In the genomic region with DNA sequence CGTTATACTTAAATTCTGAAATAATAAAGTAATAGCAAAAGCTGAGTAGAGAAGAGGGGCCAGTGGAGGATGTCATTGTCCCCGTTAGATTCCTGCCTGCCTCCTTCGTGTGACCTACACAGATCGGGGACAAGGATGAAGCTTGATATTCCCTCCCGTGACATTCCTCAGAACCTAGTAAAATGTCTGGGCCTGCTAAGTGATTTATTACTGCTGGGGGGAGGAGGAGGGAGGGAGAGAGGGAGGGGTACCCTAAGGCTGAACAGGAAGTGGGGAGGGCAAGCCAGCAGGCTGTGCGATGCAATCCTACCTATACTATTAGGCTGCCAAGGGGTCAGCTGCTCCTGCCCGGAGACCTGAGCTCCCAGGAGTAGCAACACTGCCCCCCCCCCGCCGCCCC, we compare ENCODE assay signal across 19 mouse cellular contexts.
"Had no signal": no experiment of that assay in that cellular context is flagged by ENCODE, and none has a peak within 500 bp of the region (broad histone marks: within the 10 kb centered on the region; RNA-seq: fewer than 3 reads in every experiment).

No protein-coding gene starts in this region.

- H3K4me1 ChIP-seq: megakaryocyte, embryonic 14.5 days; midbrain, embryonic 12.5 days had no signal

- H3K27ac ChIP-seq: midbrain, embryonic 10.5 days; midbrain, embryonic 12.5 days; neural tube, embryonic 13.5 days; neural tube, embryonic 15.5 days had no signal

- DNase-seq: lung, adult 18-20 months; lung, embryonic 14.5 days; lung, postnatal 10 days; lung, postnatal 4 days; midbrain, embryonic 14.5 days; right cerebral cortex, adult 18-20 months; right cerebral cortex, postnatal 25 days; right cerebral cortex, postnatal 4 days; spleen, adult 18-20 months; thymus, adult 2 months; thymus, postnatal 25 days; thymus, postnatal 4 days had no signal

- H3K9me3 ChIP-seq: megakaryocyte, embryonic 14.5 days; midbrain, embryonic 10.5 days; midbrain, embryonic 12.5 days; neural tube, embryonic 13.5 days; neural tube, embryonic 15.5 days had no signal

- ATAC-seq: midbrain, embryonic 16.5 days had no signal

- H3K9ac ChIP-seq: lung, embryonic 14.5 days; midbrain, embryonic 12.5 days; neural tube, embryonic 13.5 days; neural tube, embryonic 15.5 days had no signal

- H3K4me3 ChIP-seq: megakaryocyte, embryonic 14.5 days; midbrain, embryonic 10.5 days; midbrain, embryonic 12.5 days; myocyte; neural tube, embryonic 13.5 days; neural tube, embryonic 15.5 days had no signal

- H3K4me2 ChIP-seq: lung, embryonic 14.5 days; midbrain, embryonic 12.5 days; neural tube, embryonic 13.5 days; neural tube, embryonic 15.5 days had no signal

- H3K27me3 ChIP-seq: midbrain, embryonic 12.5 days had no signal

- H3K36me3 ChIP-seq: midbrain, embryonic 10.5 days; midbrain, embryonic 12.5 days; neural tube, embryonic 13.5 days; neural tube, embryonic 15.5 days had no signal
